Mouse (Mus musculus): ENCODE results near the gene D1Ertd622e.

D1Ertd622e gene

DNA sequence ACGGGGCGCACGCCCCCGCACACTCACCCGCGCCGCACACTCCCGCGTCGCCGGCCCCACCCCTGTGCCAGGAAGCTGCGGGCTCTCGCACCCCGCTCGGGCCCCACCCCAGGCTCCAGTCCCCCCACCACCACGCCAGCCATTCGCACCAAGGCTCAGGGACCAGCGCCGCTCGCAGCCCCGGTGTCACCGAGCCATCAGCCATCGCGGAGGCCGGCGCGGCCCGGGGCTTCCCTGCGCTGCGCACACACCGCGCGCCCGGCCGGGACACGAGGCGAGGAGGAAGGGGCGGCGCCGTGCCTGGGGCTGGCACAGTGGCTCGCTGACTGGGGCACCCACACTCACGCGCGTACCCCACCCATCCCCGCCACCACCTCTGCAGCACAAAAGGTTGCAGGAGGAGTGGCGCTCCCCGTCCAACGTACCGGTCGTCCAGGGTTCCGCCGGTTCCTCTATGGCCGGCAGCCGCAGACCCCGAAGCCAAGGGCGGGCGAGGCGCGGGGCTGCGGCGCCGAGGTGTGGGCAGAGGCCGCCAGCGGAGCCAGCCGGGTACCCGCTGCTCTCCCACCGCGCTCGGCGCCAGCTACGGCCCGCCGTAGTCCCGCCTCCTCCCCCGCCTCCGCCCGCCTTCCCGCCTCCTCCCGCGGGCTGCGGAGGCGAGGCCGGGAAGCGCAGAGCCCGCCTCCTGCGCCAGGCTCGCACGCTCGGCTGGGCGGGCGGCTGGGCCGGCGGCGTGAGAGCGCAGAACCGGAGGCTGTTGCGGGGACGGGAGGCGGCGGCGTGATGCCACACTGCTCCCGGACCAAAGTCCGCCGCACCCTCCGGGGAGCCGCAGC is at the start of gene D1Ertd622e:
D1Ertd622e (minus strand) TSS at position 669 of the 836 bp plus-strand sequence.
- peak; percentile 66 to 70 for DNase-seq (ENCODE audit: low read depth in 2 of 2, low spot score in 2 of 2)

DNA sequence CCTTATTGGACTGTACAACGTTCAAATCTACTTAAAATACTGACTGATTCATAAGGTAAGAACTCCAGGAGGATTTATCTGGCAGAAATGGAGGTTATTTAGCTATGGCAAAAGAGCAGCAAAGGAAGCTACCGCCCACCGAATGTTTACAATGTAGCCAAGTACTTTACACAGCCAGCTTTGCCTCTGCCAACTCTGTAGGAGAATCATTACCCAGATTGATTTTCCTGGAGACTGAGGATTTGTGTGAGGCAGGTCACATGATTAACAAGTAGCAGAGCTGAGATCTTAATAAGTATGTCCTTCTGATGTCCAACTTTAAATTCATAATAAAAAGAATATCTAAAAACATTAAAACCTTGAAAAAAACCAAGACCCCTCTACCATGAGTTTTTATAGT is 48.6 kb upstream of the D1Ertd622e start:
- DNase-seq (ENCODE audit: low read depth in 2 of 2, low spot score in 2 of 2): no peak

DNA sequence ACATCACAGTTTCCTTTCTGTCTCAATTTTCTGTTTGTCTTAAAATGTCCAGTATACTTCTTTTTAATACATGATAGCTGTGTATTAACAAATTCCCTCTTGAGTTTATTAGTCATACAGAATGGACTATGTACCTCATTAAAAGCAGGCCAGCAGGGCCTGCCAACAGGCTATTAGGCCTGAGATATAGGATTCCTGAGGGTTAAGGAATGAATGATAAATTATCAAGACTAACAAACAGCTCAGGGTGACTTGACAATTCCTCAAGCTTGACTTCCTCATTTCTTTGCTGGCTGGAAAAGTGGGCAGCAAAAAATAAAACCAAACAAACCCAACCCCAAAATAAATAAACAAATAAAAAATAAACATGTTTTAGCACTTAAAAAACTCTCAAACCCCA is 43.5 kb upstream of the D1Ertd622e start:
- DNase-seq (ENCODE audit: low read depth in 2 of 2, low spot score in 2 of 2): no peak

GRCm38 (mm10) chr1:97704646-97705045 is 42.8 kb upstream of the D1Ertd622e start:
- no peak for DNase-seq (ENCODE audit: low read depth in 2 of 2, low spot score in 2 of 2)

DNA sequence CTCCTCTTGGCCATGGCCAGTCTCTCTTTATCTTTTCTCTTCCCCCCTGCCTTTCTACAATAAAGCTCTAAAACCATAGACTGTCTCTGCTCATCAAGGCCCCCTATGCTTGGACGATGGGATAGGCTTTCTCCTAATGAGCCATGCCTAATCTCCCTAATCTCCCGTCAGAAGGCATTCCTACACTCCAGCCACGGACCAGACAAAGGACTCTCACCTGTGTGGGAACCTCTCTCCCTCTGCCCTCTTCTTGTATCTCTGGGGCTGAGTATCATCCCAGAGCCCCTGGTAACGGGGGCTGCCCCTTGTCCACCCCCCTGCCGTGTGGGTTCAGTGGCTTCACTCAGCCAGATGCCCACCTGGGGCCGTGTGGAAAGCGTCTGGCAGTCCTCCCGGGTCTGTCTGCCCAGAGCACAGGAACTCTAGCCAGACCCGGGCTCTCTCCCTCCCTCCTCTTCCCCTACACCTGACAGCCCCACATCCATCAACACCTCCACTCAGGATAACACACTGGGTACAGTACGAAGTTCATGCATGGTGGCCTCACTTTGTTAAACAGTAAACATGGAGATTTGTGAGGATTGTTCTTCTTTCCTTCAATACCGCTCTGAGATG is 37.2 kb upstream of the D1Ertd622e start:
- no peak for DNase-seq (ENCODE audit: low read depth in 2 of 2, low spot score in 2 of 2)

- no peak for DNase-seq (ENCODE audit: low read depth in 2 of 2, low spot score in 2 of 2)
Measured at GRCm38 (mm10) chr1:97697273-97697672, 35.4 kb upstream of the D1Ertd622e start.

DNA sequence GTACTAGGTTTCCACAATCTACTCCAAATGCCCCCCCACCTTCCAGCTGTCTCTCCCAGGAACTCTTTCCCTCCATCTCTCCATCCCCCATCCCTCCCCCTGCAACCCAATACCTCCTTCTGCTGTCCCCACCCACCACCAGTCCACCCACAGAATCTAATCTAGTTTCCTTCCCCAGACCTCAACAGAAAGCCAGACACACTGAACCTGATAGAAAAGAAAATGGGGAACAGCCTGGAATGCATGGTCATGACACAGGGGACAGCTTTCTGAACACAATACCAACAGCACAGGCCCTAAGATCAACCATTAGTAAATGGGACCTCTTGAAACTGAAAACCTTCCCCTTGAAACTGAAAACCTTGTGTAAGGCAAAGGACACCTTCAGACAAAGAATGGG is 32.0 kb upstream of the D1Ertd622e start:
- no peak for DNase-seq (ENCODE audit: low read depth in 2 of 2, low spot score in 2 of 2)

- peak; percentile 43 to 52 for DNase-seq (ENCODE audit: low read depth in 2 of 2, low spot score in 2 of 2)
Measured at GRCm38 (mm10) chr1:97688756-97689155, 26.9 kb upstream of the D1Ertd622e start.

DNA sequence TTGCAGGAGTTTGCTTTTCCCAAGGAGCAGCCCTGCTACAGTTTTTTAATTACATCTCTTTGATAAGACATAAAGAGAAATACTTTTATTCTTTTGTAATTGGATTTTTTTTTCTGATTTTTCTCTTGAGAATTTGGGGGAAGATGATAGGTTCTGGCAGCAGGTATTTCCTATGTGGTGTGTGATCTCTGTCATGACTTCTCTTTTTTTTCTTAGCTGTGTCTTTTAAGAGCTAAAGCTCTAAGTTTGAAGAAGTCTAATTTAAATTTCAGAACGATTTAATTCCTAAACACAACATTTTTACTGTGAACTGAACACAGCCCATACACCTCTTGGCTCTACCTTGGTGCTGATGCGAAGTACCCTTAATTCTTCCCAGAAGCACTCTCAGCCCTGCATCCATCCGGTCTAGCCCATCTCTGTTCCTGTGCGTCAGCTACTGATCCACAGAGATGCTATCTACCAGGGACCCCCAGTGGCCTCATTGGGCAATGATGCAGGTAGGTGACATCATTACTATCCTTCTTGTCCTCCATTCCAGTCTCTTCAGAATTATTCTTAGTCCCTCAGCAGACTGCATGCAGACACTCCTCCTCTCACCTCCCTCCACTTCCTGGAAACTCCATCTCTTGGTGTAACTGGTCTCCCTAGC is 14.8 kb upstream of the D1Ertd622e start:
- DNase-seq (ENCODE audit: low read depth in 2 of 2, low spot score in 2 of 2): no peak

DNA sequence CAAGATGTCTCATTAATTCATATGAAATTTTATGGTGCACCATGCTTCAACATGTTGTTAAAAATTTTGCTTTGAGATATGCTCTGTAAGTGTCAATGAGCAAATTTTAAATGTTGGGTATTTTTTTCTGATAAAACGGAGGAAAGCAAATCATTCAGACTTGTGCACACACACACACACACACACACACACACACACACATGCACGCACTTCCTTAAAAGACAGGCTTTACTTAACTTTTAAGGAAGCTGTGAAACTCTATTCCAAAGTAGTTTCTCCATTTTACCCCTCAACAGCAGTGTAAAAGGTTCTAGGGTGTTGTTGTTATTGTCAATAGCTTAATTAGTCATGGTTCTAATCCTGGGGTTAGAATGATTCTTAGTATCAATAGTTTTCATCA is 14.2 kb upstream of the D1Ertd622e start:
- DNase-seq (ENCODE audit: low read depth in 2 of 2, low spot score in 2 of 2): no peak

- no peak for DNase-seq (ENCODE audit: low read depth in 2 of 2, low spot score in 2 of 2)
Measured at GRCm38 (mm10) chr1:97672849-97673248, 11.0 kb upstream of the D1Ertd622e start.

DNA sequence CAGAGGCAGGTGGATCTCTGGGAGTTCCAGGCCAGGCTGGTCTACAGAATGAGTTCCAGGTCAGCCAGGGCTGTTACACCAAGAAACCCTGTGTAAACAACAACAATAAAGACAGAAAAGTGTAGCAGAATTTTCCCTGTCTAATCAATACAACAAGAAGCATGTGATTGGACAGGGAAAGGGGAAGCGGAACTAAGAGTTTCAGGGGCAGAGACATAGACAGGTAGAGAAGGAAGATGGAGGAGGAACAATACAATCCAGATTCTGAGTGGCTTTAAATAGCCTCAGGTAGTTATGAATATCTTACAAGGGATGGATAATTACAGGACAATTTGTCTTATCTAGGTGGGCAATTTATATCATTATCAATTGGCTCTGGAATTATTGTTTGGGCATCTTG is 5.4 kb upstream of the D1Ertd622e start:
- no peak for DNase-seq (ENCODE audit: low read depth in 2 of 2, low spot score in 2 of 2)

- DNase-seq (ENCODE audit: low read depth in 2 of 2, low spot score in 2 of 2): no peak
Measured at GRCm38 (mm10) chr1:97662324-97662723, 450 bp upstream of the D1Ertd622e start.

- peak; percentile 52 to 56 for DNase-seq (ENCODE audit: low read depth in 2 of 2, low spot score in 2 of 2)
Measured at GRCm38 (mm10) chr1:97660687-97661405, 1.0 kb downstream of the D1Ertd622e start.

- no peak for DNase-seq (ENCODE audit: low read depth in 2 of 2, low spot score in 2 of 2)
Measured at GRCm38 (mm10) chr1:97659405-97659804, 2.5 kb downstream of the D1Ertd622e start.

DNA sequence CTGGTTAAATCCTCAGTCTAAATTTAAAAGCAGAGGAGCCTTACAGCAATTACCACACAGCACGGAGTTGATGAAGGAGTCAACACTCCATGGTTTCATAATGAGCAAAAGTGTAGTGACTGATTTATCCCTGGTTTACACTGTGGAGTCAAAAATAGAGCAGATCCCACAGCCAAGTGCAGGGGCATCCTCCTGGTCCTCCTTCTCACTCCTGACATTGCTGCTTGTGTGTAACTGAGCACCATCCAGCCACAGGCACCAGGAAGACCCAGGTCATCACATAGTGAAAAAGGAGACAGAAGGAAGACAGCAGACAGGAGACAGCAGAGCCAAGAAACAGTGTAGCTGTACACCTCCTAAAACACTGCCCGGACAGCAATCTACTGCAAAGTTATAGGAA is 4.1 kb downstream of the D1Ertd622e start:
- no peak for DNase-seq (ENCODE audit: low read depth in 2 of 2, low spot score in 2 of 2)

GRCm38 (mm10) chr1:97657201-97657600 is 4.7 kb downstream of the D1Ertd622e start:
- DNase-seq (ENCODE audit: low read depth in 2 of 2, low spot score in 2 of 2): no peak

DNA sequence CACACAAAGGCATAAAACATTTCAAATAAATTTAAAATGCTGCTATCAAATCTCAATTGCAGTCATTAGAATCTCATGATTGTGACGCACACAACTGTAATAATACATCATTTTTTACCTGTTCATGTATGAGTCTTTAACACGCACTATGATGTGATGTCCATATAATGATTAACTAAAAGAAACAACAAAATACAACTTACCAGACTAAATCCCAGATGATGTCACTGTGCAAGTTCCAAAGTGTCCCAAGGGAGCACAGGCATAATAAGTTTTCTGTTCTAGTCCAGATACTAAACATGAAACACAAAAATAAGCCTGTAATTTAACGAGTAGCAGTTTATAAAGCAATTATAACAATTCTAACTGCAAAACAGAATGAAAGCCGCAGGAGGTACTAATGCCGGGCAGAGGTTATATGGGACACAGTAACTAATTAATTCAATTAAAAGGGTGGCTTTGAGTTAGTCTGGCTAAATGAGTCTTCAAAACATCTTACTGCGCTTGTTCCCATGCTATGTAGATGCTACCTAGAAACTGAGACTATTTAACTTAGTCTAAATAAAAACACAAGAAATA is 7.4 kb downstream of the D1Ertd622e start:
- DNase-seq (ENCODE audit: low read depth in 2 of 2, low spot score in 2 of 2): no peak

GRCm38 (mm10) chr1:97650553-97651123 is 11.2 kb downstream of the D1Ertd622e start:
- no peak for DNase-seq (ENCODE audit: low read depth in 2 of 2, low spot score in 2 of 2)

GRCm38 (mm10) chr1:97650072-97650471 is 11.8 kb downstream of the D1Ertd622e start:
- DNase-seq (ENCODE audit: low read depth in 2 of 2, low spot score in 2 of 2): no peak

DNA sequence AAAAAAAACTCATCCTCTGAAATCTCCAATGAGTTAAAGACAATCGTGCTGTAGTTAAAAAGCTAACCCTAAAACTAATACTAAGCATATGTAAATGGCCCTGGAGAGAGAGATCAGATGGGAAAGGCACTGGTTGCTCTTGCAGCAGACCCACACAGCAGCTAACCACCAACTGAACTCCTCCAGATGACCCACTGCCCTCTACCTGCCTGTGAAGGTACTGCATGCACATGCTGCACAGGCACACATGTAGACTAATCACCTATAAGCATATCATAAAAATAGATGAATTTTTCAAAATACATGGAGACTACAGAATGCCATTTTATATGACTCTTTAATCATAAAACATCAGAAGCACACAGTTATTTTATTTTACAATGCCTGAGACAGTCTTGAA is 14.8 kb downstream of the D1Ertd622e start:
- DNase-seq (ENCODE audit: low read depth in 2 of 2, low spot score in 2 of 2): no peak

All from CD8-positive naive resting alpha-beta T cell, adult 2 months (primary cell).